Mouse (Mus musculus) MN1 (cell line): ENCODE data around the gene Cd9.

Experiments used
- DNase-seq: peaks from one replicate; pipeline ENCODE4 v3.0.0-alpha.2; 2016; ENCODE audit warnings: low spot score

The Cd9 gene

DNA sequence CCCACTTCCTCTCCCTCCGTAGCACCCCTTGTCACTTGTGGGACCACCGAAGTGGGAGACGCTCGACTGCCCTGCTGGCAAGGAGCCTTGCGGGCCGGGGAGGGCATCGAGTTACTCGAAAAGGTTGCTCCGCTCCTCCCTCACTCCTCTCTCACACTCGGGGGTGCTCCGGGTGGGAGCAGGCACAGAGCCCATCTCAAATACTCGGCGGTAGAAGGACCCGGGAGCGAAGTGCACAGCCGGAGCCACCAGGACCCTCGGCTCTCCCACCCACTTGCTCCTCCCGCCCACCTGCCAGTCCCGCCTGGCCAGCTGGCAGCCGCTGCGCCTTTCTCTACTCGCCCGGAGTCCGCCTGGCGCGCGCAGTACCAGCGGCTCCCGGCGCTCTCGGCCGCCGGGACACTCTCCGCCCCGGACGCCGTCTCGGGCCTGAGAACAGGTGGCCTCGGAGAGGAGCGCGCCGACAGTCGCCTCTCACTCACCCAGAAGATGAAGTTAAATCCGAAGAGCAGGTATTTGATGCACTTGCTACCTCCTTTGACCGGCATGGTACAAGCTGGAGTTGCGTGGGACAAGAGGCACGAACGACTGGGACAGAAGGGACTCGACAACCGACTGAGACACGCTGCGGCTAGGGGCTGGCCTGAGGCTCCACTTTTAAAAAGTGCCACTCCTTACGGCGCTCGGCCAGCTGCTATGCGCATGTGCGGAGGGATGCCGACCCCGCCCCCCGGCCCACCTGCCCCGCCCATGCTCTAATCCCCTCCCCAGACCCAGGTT lies at the start of gene Cd9:
Cd9 (minus strand) TSS at position 700 of the 780 bp plus-strand sequence.
- DNase-seq = peak; percentile 81

DNA sequence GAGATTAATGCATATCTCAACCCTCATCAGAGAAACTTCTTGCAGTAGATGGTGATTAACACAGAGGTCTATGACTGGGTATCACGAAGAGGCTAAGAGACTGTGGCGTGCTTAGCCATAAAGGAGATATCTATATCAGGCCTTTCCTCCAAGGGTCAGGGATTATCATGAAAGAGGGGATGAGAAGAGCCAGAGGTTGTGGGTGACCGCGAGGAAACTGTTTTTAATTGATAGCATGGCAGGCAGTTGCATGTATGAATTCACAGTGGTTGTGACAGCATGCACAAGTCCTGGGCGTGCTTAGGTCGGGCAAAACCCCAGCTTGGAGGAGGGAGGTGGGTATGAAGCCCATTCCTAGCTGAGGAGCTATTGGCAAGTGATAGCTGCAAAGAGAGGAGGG lies 46.7 kb upstream of the Cd9 start:
- no peak for DNase-seq

DNA sequence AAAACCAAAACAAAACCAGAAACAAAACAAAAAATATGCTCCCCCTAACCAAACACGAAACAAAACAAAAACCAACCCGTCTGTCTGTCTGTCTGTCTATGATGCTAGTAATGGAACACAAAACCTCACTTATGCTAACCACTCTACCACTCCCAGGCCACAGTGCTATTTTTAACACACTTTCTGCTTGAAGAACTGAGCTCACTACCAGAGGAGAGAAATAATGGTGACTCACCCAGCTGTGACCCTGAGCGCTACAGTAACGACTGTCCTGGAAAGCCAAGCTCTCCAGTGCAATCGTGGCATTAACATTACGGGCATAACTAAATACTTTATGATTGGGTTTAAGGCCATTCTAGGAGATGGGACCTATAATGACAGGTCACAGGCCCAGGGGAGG lies 46.2 kb upstream of the Cd9 start:
- DNase-seq = no peak

DNA sequence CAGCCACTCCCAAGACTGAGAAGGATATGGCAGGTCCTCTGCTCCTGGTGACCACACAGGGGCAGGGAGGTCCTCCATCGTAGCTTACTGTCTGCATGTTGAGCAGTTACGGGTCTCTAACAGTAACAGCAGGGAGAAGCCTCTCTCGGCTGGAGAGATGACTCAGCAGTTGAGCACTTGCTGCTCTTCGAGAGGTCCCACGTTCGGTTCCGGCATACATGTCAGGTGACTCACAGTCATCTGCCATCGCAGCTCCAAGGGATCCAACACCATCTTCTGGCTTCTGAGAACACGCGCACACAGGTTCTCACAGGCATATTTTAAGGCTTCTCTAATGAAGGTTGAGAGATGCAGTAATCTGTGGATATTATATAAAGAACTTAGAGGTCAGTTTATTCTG lies 45.6 kb upstream of the Cd9 start:
- DNase-seq = no peak

DNA sequence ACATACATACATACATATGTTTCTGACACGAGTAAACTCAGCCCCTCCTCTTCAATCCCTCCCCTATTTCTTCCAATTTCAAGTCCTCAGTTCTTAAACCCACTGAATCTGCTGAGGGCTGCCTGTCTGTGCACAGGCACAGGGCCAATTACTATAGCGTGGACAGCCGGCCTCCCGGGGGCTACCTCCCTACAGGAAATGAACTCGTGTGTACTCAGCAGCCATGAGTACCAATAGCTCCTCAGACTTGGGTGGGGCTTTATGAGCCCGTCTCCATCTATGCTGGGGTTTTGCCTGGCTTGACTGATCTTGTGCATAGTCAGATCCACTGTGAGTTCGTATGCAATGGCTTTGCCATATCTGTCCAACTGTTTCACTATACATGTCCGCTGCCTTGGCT lies 44.8 kb upstream of the Cd9 start:
- no peak for DNase-seq

DNA sequence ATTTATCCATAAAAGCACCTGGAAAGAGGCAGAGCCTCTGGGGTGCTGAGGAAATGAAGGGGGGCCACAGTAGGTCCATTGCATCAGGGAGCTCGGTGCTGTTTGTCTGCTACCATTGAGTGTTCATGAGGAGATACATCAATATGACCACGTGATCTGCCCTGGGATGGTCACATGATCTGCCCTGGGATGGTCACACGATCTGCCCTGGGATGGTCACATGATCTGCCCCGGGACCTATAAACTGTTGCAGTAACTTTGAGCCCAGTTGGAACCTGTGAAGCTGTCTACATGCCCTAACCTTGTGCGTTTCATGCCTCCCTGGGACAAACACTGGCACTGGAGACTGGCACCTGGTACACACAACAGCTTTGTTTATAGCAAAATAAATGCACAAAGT lies 43.9 kb upstream of the Cd9 start:
- no peak for DNase-seq

DNA sequence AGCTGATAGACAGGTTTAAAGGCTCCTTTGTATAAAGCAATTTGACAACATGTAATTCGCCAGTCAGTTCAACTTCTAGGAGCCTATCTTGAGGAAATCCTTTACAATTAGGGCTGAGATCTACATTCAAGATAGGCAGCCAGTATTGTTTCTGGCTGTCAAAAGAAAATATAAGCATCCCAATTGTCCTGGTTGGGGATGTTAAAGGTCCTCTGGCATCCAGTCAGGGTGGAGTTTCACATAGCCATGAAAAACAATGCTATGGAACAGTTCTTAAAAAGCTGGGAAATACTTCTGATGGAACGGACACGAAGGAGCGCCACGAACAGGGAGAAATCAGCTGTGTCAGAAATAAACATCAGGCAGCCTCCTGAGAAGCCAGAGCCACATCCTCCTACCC lies 40.4 kb upstream of the Cd9 start:
- no peak for DNase-seq

DNA sequence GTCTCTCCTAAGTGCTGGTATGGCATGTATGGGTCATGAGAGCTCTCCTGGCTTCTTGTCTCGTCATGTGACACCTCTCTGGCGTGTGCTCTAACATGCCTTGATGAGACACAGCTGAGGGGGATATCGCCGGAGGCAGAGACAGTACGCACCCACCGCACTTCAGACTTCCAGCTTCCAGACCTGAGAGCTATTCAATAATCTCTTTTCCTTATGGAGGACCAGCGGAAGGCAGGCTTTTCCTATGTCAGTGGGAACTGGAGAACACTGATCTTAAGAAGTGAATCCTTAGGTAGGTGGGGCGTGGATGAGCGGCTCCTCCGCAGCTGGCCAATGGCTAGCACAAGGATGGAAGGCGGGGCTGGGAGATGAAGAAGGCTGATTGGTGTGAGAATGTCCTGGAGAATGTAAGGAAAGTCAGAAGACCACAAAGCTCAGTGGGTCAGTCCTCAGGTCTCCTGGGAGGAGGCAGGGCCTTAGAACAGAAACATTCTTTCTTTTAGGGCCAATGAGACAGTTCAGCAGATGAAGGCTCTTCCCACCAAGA lies 38.6 kb upstream of the Cd9 start:
- no peak for DNase-seq

DNA sequence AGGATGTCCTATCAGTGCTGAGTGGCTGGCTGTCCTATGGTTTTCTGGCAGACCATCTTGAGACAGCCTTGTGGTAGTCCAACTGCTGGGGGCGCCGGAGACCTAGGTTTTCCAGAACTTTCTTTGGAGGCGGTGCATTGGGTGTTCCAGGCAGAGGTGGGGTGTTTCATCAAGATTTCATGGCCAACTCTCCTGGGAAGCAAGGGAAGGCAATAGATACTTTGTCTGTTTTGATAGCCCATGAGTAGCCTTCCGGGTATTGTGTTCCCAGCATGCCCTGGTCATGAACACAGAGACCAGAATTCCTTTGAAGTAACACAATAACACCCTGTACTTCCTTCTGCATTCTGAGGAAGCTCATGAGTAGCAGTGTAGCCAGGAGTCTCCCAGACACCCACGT lies 34.9 kb upstream of the Cd9 start:
- no peak for DNase-seq

DNA sequence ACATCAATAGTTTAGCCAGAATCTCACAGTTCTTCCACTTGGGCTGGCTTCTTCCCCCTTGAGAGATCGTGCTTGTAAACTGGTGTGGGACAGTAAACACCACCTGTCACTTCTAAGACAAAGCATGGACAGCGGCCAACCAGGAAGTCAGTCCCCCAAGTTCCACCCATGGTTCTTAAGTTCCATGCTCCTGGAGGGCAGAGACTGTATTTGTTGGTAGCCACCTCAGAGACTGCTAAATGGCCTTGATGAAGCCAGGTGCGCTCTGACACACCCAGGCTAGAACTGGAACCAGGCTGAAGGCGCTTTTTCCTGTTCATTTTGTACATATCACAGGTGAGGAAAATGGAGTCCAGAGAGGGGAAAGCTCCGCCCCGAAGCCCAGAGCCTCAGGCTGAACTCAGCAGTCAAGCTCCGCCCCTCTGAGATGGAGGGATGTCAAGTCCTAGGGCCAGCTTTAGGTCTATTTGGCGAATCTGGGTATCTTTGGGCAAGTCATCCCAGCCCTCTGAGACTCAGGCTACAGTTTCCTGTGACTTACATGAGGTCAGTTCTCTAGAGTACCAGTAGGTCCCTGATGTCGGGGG lies 34.1 kb upstream of the Cd9 start:
- DNase-seq = no peak

DNA sequence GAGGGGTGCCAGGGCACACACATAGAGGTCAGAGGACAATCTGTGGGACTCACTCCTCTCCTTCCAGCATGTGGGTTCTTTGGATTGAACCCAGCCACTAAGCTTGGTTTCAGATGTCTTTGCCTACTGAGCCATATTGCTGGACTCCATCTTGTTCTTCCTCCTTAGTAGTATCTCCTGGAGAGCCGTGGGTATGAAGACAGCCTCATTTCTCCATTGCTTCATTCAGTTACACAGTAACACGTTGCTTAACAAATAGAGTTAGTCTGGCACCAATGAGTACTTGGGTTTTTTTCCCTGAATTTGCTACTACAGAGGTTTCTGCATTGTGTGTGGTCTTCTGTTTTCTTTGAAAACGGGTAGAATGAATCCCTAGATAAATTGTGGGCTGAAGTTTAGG lies 31.5 kb upstream of the Cd9 start:
- no peak for DNase-seq

DNA sequence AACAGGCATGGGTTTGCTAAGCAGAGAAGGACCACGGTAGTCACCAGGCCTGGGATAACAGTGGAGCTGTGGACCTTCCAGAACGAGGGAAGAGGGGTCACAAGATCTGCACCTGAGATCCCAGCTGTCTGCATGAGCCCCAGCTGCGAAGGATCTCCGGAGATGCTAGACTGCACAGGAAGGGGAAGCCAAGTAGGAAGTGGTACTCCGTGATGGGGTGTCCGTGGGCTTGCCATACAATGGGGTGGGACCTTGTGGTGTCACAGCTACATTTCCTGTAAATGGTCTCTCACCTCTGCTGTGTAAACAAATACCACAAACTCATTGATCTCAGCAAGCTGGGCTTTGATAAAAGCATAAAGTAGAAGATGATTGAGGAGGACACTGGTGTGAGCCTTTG lies 29.4 kb upstream of the Cd9 start:
- DNase-seq = no peak

DNA sequence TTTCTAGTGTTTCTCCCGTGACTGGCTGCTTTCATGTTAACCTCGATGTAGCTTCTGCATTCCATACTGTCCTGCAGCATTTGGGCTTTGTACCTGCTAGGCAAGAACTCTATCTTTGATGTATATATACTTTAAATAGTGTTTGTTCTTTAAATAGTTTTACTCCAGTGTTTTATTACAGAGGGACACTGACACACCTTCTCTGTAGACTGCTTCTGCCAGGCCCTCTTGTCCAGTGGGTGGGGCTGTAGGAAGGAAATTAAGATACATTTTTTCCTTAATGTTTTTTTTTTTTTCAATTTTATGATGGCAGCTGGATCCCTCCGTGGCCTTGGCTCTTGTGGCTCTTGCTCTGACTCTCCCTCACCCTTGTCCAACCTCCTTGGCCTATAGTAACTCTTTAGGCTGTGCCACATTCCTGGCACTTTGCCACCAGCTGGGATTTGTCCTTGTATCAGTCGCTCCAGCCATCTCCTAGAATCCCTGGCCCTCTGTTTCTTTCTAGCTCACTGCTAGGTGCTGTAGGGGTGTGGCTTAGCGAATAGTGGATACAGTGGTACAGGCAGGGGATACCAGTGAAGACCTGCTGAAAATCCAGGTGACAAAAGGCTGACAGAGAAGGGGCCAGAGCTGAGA lies 27.1 kb upstream of the Cd9 start:
- no peak for DNase-seq

DNA sequence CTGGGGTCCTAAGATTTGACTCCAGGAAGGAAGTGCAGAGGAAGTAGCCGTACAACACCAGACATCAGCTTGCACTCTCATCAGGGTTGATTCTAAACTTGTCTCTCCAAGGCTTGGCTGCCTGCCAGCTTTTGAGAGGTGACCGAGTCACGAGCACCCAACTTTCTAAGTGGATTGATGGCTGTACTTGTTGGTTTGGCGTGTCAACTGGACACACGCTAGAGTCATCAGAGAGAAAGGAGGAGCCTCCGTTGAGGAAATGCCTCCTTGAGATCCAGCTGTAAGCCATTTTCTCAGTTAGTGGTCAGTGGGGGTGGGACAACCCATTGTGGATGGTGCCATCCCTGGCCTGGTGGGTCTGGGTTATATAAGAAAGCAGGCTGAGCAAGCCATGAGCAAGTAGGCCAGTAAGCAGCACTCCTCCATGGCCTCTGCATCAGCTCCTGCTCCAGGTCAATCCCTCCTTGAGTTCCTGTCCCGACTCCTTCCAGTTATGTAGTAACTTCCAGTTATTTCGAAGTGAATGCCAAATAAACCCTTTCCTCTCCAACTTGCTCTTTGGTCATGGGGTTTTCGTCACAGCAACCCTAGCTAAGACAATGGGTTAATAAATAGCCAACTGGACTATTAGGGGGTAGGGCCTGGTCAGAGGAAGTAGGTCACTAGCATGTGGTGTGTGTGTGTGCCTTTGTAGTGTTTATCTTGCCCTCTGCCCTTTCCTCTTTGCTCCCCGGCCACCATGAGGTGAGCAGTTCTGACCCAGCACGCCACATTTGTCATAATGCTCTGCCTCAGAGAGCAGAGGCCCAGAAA lies 21.1 kb upstream of the Cd9 start:
- DNase-seq = peak; percentile 48

DNA sequence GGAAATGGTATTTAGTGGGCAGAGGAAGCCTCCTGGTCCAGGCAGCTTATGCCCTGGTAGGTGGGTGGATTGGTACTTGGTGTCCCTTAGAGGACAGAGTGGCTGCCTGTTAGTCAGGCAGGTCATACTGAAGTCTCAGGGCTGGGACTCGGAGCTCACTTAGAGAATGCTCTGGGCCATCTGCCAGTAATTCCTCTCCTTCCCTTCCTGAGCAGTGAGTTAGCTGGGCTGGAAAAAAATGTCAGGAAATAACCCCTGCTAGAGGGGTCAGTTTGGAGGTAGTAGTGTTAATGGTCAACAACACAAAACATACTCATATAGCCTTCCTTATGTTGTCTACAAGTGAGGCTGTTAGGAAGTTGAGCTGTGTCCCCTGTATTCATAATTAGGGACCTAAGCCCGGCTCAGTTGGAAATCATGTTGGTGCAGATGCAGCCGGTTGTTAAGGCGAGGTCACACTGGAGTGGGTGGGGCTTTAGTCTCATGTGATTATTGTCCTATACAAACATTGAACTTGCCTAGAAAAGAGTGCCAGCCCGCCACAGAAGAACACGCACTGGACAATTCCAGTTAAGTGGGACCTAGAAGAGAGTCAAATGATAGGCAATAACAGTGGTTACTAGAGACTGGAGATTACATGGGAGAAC lies 18.5 kb upstream of the Cd9 start:
- peak; percentile 39 for DNase-seq

DNA sequence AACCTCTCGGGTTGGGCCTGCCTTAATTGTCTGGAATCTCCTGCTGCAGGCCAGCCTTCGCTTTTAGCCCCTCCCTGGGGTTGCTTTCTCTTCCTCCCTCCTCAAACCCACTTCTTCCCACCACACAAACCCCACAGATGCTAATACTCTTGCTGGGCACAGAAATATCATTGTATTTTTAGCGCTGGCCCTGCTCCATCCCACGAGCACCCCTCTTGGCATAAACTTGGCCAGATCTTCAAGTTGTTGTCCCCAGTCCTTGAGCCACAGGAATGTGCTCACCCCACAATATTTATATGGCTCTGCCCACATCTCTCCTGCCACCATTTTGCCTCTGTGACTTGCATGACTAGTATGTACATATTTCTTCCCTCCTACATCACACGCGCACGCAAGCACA lies 16.6 kb upstream of the Cd9 start:
- DNase-seq = no peak

DNA sequence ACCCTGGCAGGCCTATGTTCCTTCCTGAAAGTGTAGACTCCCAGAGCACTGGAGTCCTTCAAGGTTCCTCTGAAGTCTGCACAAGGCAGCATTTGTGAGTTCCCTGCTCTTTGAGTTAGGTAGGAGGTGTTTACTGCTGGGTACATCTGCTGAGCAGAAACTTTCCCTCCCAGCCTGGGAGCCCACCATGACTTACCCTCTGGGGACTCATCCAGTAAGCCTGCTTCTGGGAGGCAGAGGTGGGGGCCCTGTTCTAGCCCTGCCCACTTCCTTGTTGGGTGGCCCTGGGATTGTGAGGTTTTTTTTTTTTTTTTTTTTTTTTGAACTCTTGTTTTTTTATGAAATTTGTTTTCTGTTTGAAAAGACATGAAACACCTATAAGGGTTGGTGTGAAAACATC lies 16.1 kb upstream of the Cd9 start:
- DNase-seq = no peak

DNA sequence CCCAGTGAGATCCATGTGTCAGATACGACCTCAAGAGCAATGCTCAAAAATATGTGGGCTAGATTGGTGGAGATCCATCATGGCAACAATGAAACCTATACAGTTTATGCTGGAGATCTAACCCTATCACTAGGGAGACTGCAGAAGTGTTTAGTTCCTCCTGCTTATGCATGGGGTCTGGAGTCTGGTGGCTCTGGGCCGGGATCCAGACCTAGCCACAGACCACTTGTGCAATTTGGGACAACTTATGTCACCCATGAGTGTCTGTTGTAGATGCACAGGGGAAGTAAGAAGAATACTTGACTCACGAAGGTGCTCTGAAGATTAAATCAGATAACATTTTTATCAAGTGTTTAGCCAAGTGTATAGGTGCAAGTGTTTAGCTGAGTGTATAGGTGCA lies 15.2 kb upstream of the Cd9 start:
- no peak for DNase-seq

DNA sequence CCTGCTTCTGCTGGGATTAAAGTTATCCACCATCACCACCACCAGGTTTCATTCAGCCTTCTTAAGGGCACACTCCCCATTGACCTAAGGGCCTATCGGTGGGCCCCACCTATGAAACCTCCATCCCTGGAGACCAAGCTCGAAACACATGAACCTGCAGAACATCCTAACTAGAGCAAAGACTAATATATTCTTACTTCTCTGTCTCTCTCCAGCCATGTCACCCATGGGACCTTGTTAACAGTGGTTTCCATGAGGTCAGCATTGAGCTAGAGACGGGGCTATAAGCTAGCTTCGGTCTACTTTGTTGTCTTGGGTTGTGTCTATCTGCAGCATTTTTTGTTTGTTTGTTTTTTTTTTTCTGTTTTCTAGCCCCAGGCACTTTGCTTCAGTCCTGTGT lies 11.8 kb upstream of the Cd9 start:
- no peak for DNase-seq

DNA sequence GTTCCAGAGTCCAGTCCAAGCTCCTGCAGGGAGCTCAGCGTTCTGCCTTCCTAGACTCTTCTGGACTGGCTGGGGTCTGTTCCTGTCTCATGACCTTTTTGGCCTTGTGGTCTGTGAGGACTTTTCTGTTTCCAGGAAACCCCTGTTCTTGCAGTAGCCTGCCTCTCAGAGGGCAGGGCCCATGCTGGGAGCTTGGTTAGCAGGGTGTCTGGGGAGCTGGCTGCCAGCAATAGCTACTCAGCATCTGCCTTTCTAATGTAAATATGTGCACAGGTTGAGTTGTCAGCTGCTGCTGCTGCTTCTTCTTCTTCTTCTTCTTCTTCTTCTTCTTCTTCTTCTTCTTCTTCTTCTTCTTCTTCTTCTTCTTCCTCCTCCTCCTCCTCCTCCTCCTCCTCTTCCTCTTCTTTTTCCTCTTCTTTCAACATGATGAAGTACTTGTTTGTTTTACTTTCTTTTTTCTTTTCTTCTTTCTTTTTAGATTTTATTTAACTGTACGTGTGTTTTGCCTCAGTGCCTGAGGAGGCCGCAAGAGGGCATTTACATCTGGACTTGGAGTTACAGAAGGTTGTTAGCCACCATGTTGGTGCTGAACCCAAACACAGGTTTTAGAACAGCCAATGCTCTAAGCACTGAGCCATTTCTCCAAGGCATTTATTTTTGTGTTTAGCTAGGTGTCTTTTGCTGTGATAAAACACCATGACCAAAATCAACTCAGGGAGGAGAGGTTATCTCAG lies 10.2 kb upstream of the Cd9 start:
- no peak for DNase-seq

DNA sequence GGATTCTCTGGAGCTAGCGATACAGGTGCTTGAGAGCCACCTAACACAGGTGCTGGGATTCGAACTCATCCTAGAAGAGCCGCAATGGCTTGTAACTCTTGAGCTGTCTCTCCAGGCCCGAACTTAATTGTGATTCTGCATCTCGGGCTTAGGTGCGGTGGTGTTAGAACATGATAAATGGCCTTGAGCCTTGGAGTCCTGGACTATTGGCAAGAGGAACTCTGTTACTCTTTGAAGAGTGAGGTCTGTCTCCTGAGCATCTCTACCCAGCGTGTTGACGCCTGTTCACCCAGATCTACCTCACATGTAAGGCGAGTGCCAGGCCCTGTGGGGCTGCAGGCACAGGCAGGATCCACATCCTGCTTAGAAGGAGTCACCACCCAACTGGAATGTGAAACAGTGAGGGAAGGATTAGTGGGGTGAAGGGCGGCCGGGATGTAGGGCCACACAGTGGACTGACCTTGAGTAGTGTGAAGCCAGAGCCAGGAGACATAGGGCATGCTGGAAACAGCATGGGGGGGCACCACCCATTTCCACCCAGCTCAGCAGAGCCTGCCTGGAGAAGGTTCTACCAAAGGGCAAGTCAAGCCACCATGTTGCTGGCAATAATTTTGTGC lies 8.7 kb upstream of the Cd9 start:
- no peak for DNase-seq
